Mouse (Mus musculus) E14TG2a.4 (cell line): Measurements from ENCODE around the gene H1foo.

ENCODE experiments used
- H3K27me3 ChIP-seq: 2 replicates; pipeline ENCODE4 v1.6.1; 2014; ENCODE audit warnings: low read length, control low read depth; ENCODE audit not compliant: insufficient read depth
- H3K36me3 ChIP-seq: 2 replicates; pipeline ENCODE4 v1.6.1; 2014; ENCODE audit warnings: low read length, control low read depth; ENCODE audit not compliant: insufficient read depth
- H3K4me1 ChIP-seq: replicated peaks from 2 replicates; pipeline ENCODE4 v1.6.1; 2014; ENCODE audit warnings: low read depth, low read length, control low read depth
- H3K4me3 ChIP-seq: replicated peaks from 2 replicates; pipeline ENCODE4 v1.5.1; 2014; ENCODE audit warnings: mild to moderate bottlenecking, low read length
- H3K9me3 ChIP-seq: 2 replicates; pipeline ENCODE4 v1.6.1; 2014; ENCODE audit warnings: low read length, control low read depth
- CTCF ChIP-seq: conservative IDR thresholded peaks from 2 replicates; pipeline ENCODE4 v1.5.1; 2014; ENCODE audit warnings: low read length
- NANOG ChIP-seq: IDR thresholded peaks from 2 replicates; pipeline ENCODE4 v1.6.1; 2014; ENCODE audit warnings: borderline replicate concordance, low read length, mixed read lengths
- POU5F1 ChIP-seq: IDR thresholded peaks from 2 replicates; pipeline ENCODE4 v1.6.1; 2014; ENCODE audit warnings: low read length, borderline replicate concordance

The H1foo gene

GRCm38 (mm10) chr6:115990479-115990878 is 45.7 kb downstream of the H1foo start:
- Histone ChIP-seq H3K4me3 (no peak overlapping the region), H3K4me1 (peaks cover 15% of the 10 kb centered on the region), H3K36me3 (no peaks in the 10 kb centered on the region), H3K27me3 (peaks cover 87% of the 10 kb centered on the region), H3K9me3 (no peaks in the 10 kb centered on the region)
- TF ChIP-seq CTCF (no peak), NANOG (no peak), POU5F1 (no peak)

GRCm38 (mm10) chr6:115991108-115991880 is 46.6 kb downstream of the H1foo start:
- Histone ChIP-seq H3K36me3 (no peaks in the 10 kb centered on the region), H3K4me1 (peaks cover 22% of the 10 kb centered on the region), H3K27me3 (peaks cover 88% of the 10 kb centered on the region), H3K9me3 (no peaks in the 10 kb centered on the region), H3K4me3 (no peak overlapping the region)
- TF ChIP-seq NANOG (no peak), CTCF (no peak), POU5F1 (no peak)

DNA sequence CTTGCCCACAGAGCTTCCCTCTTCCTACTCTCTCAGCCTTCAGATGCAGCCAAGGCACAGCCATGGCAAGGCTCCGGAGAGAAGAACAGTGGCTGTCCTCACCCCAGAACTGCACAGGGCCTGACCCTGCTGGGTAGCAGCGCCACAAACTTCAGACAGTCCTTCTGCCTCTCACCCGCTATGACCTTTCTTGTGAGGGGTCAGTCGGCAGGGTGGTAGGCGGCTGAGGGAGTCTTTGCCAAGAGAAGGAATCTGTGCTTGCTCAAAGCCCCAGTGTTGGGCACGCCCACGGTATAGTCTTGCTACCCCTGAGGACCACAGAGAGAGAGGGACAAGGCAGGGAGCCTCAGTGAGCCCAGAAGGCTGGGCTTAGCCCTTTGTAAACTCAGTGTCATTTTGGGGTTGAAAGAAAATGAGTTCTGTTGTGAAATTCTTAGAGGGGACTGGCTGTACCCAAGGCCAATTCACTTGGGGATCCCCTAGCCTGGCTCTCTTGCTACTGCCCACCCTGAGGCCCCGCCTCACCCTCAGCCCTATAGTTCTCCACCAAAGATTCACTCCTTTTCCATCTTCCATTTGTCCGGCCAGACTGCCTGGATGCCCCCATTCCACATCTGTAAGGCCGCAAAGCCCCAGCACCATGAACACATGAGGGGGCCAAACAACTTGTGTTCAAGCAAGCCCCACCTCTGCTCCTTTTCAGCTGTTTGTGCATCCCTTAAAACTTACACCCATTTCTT is 47.3 kb downstream of the H1foo start:
- Histone ChIP-seq H3K9me3 (no peaks in the 10 kb centered on the region), H3K36me3 (no peaks in the 10 kb centered on the region), H3K4me3 (no peak overlapping the region), H3K27me3 (peaks cover 90% of the 10 kb centered on the region), H3K4me1 (peaks cover 25% of the 10 kb centered on the region)
- TF ChIP-seq POU5F1 (no peak), CTCF (no peak), NANOG (no peak)

DNA sequence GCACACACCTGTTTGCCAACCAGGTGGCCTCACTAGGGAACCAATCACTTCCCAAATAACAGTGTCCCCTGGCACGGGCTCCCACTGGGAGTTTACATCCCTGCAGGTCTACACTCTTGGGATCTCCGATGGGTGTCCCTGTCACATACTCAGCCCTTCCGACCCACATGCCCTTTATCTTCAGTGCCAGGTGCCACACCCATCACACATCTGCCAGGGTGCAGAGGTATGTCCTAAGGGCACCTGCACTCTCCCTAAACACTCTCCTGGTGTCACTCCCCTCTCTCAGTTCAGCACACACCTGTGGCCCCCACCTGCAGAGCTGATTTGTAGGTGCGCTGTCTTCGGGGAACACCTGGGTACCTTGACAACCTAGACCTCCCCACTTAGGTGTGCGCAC is 48.2 kb downstream of the H1foo start:
- Histone ChIP-seq H3K36me3 (no peaks in the 10 kb centered on the region), H3K4me1 (peaks cover 28% of the 10 kb centered on the region), H3K27me3 (peaks cover 88% of the 10 kb centered on the region), H3K4me3 (peak overlapping the region; percentile 77), H3K9me3 (no peaks in the 10 kb centered on the region)
- TF ChIP-seq NANOG: no peak
- no peak for TF ChIP-seq CTCF
- no peak for TF ChIP-seq POU5F1

DNA sequence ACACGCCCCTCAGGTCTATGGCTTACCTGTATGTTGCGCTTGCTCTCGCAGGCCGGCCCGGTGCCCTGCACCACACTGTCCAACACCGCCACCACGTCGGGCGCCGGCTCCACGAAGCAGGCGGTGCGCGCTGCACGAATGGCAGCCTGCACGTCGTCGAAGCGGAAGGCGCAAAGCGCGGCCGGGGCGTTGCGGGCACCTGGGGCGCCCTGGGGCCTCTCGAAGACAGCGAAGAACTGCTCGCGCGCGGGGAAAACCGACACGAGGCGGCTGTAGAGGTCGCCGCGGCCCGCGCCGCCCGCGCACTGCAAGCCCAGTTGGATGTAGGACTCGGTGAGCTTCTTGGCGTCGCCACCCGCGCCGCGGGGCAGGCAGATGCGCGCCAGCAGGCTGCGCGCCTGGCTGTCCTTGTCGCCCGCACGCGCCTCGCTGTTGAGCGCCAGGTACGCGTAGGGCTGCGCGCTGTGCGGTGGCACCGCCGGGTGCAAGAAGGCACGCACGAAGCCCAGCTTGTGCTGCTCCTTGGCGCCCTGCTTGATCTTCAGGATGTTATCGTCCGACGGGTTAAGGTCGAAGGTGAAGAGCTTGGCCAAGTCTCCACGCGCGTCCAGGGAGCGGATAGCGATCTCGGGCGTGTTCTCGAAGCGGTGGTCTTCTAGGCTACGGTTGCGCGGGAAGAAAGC is 48.9 kb downstream of the H1foo start:
- no peaks in the 10 kb centered on the region for H3K9me3 ChIP-seq
- TF ChIP-seq CTCF: no peak

GRCm38 (mm10) chr6:115994146-115994876 is 49.6 kb downstream of the H1foo start:
- Histone ChIP-seq H3K36me3 (no peaks in the 10 kb centered on the region), H3K4me3 (peak overlapping the region; percentile 77), H3K27me3 (peaks cover 83% of the 10 kb centered on the region), H3K4me1 (peaks cover 41% of the 10 kb centered on the region), H3K9me3 (no peaks in the 10 kb centered on the region)
- no peak for TF ChIP-seq NANOG
- TF ChIP-seq CTCF: no peak

More for the DNA sequence above, 48.9 kb downstream of the H1foo start:
- no peaks in the 10 kb centered on the region for H3K36me3 ChIP-seq
- peaks cover 34% of the 10 kb centered on the region for H3K4me1 ChIP-seq
- peaks cover 90% of the 10 kb centered on the region for H3K27me3 ChIP-seq
- H3K4me3 ChIP-seq: peak overlapping the region; percentile 77

GRCm38 (mm10) chr6:115994877-115995520 is 50.3 kb downstream of the H1foo start, which contains the start of gene Plxnd1:
Gene Plxnd1 (minus strand): TSS chr6:115995005.
- H3K4me1 ChIP-seq: peaks cover 44% of the 10 kb centered on the region
- H3K9me3 ChIP-seq: no peaks in the 10 kb centered on the region
- H3K4me3 ChIP-seq: peak within 1 kb of the TSS; percentile 77
- TF ChIP-seq POU5F1 (no peak), CTCF (no peak), NANOG (no peak)
- peaks cover 76% of the 10 kb centered on the region for H3K27me3 ChIP-seq
- no peaks in the 10 kb centered on the region for H3K36me3 ChIP-seq
